Mouse (Mus musculus) heart, postnatal 25 days (tissue): ENCODE measurements around the gene Dag1. TPM values are rescaled to one million over a fixed set of nuclear protein-coding genes. Genes with fewer than 3 reads are reported as not detected.
A peak's percentile ranks its signal among the peaks of the same experiment; 100 is the strongest.

ENCODE experiments used
- DNase-seq: peaks from one replicate; pipeline ENCODE4 v3.0.0; 2022; ENCODE audit warnings: low spot score
- intact Hi-C: fragments of 180-260 bp; cut with DNase I; formaldehyde crosslinking; loops from one replicate; pipeline ENCODE4 v1.15.1; 2025
- total RNA-seq, 2 experiments: library from RNA; stranded (reverse); gene quantifications; 2 replicates each; pipeline ENCODE4 v1.2.3; 2021

The Dag1 gene
- total RNA-seq, 2 experiments from 2014 or later: 328 to 348 TPM

GRCm38 (mm10) chr9:108238831-108239230, 24.9 kb downstream of the Dag1 start:
- intact Hi-C loops: no loop called here

GRCm38 (mm10) chr9:108238402-108238801, 25.4 kb downstream of the Dag1 start:
- no peak for DNase-seq
- intact Hi-C loops: no loop called here

More at GRCm38 (mm10) chr9:108238831-108239230, 24.9 kb downstream of the Dag1 start:
- DNase-seq: no peak

- intact Hi-C loops: no loop called here
Measured at GRCm38 (mm10) chr9:108234682-108235081, 29.1 kb downstream of the Dag1 start.

GRCm38 (mm10) chr9:108232908-108233307, 30.9 kb downstream of the Dag1 start:
- DNase-seq: no peak
- intact Hi-C loops: no loop called here

More at GRCm38 (mm10) chr9:108234682-108235081, 29.1 kb downstream of the Dag1 start:
- DNase-seq: no peak

- intact Hi-C loops: no loop called here
- no peak for DNase-seq
Measured at GRCm38 (mm10) chr9:108227911-108228649, 35.7 kb downstream of the Dag1 start.

GRCm38 (mm10) chr9:108225166-108225565, 38.6 kb downstream of the Dag1 start:
- no peak for DNase-seq
- intact Hi-C loops: no loop called here

GRCm38 (mm10) chr9:108223633-108224032, 40.1 kb downstream of the Dag1 start:
- intact Hi-C loops: no loop called here
- DNase-seq: no peak

GRCm38 (mm10) chr9:108221566-108221965, 42.2 kb downstream of the Dag1 start:
- DNase-seq: no peak
- intact Hi-C loops: no loop called here

- intact Hi-C loops: no loop called here
- DNase-seq: peak; percentile 31
Measured at GRCm38 (mm10) chr9:108220380-108220774, 43.4 kb downstream of the Dag1 start.

GRCm38 (mm10) chr9:108219766-108220379, 43.9 kb downstream of the Dag1 start:
- intact Hi-C loops: no loop called here
- DNase-seq: no peak

GRCm38 (mm10) chr9:108217936-108218543, 45.7 kb downstream of the Dag1 start:
- DNase-seq: no peak
- intact Hi-C loops: no loop called here

- intact Hi-C loops: no loop called here
- DNase-seq: no peak
Measured at GRCm38 (mm10) chr9:108217406-108217805, 46.4 kb downstream of the Dag1 start.

- DNase-seq: no peak
- intact Hi-C loops: loop anchor here (5.0 kb wide), 1 partner anchor 34 kb away; no protein-coding TSS in a partner anchor
Measured at GRCm38 (mm10) chr9:108213105-108213504, 50.7 kb downstream of the Dag1 start.

GRCm38 (mm10) chr9:108212426-108212825, 51.3 kb downstream of the Dag1 start:
- intact Hi-C loops: loop anchor here (5.0 kb wide), 1 partner anchor 35 kb away; no protein-coding TSS in a partner anchor
- DNase-seq: no peak

GRCm38 (mm10) chr9:108205571-108205901, 58.2 kb downstream of the Dag1 start:
- no peak for DNase-seq
- intact Hi-C loops: no loop called here

GRCm38 (mm10) chr9:108204884-108205570, 58.7 kb downstream of the Dag1 start:
- intact Hi-C loops: no loop called here
- DNase-seq: no peak

- intact Hi-C loops: loop anchor here (2.0 kb wide), 1 partner anchor 82 kb away; no protein-coding TSS in a partner anchor
- DNase-seq: no peak
Measured at GRCm38 (mm10) chr9:108203015-108203414, 60.7 kb downstream of the Dag1 start.

- intact Hi-C loops: loop anchor here (2.0 kb wide), 1 partner anchor 83 kb away; no protein-coding TSS in a partner anchor
- no peak for DNase-seq
Measured at GRCm38 (mm10) chr9:108202169-108202568, 61.6 kb downstream of the Dag1 start.

- intact Hi-C loops: loop anchor here (2.0 kb wide), 1 partner anchor 106 kb away; the partner anchor contains the start of gene Apeh
- DNase-seq: peak; percentile 91
Measured at GRCm38 (mm10) chr9:108201160-108201559, 62.6 kb downstream of the Dag1 start.

- no peak for DNase-seq
Measured at GRCm38 (mm10) chr9:108198621-108199020, 65.1 kb downstream of the Dag1 start.

More at GRCm38 (mm10) chr9:108198621-108199020, 65.1 kb downstream of the Dag1 start:
- intact Hi-C loops: loop anchor here (1.0 kb wide), 1 partner anchor 62 kb away; no protein-coding TSS in a partner anchor
